Mouse (Mus musculus) embryonic fibroblast, embryonic 13.5 days (primary cell): ENCODE measurements at regions not wholly inside any gene's neighbourhood (a gene's known extent, or its start where the extent isn't known, plus 50 kb on each side); places are given as distances from the start of the nearest gene placed in this dataset.
"Not testable (repeated sequence)": the region's sequence is repeated elsewhere in the genome, so short reads cannot be mapped to it uniquely, and the experiment has no call there.

Source experiments
- H3K27ac ChIP-seq: 2 replicates; pipeline ENCODE4 v1.5.1; 2012; ENCODE audit warnings: low read length, control low read depth, inconsistent platforms; ENCODE audit not compliant: insufficient read depth
- H3K4me1 ChIP-seq: 2 replicates; pipeline ENCODE4 v1.6.1; 2011; ENCODE audit warnings: low read length; ENCODE audit not compliant: control insufficient read depth, insufficient read depth
- H3K4me3 ChIP-seq: 2 replicates; pipeline ENCODE4 v1.5.1; 2011; ENCODE audit warnings: mild to moderate bottlenecking, control low read depth, low read length; ENCODE audit not compliant: insufficient read depth
- CTCF ChIP-seq: IDR thresholded peaks from 2 replicates; pipeline ENCODE4 v1.5.1; 2011; ENCODE audit warnings: mild to moderate bottlenecking, control low read depth, low read length, moderate library complexity, borderline replicate concordance; ENCODE audit not compliant: insufficient read depth
- POLR2A ChIP-seq: IDR thresholded peaks from 2 replicates; pipeline ENCODE4 v1.6.1; 2011; ENCODE audit warnings: low read depth, mild to moderate bottlenecking, control low read depth, low read length, moderate library complexity

DNA sequence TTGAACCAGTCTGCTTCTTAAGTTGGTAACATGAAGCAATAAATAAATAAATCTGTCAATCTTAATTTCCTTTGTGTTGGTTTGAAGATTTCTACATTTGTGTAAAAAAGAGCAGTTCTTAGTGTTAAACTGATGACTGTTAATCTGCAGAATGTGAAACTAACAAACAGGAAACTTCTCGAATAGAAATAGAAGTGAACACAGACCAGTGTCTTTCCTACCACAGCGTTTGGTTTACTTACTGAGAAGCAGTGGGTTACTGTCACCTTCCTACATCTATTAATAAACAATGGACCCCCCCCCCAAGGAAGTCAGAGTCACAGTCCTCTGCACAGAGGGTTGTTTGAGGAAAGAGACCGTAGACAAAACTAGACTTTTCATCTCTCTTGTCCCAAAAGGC, 209.0 kb upstream of the Btg1 start:
- no peak for TF ChIP-seq POLR2A
- no peaks in the 10 kb centered on the region for H3K4me1 ChIP-seq
- H3K4me3 ChIP-seq: no peak overlapping the region
- no peak overlapping the region for H3K27ac ChIP-seq

DNA sequence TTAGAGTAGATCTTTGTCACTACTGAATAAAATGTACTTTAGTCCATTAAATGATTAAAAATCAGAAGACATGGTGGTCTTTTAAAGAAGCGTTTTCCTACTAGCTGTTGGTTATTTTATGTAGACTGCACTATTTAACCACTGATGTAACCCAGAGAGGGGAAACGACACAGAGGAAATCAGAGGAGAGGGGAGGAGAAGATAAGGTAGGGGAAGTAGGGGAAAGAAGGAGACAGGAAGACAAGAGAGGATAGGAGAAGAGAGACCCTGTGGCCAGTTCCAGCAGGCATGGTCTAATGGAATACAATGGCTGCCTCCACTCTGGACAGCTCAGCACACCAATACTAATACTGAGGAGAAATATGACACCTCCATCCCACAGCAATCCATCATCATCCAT, 208.6 kb upstream of the Btg1 start:
- Histone ChIP-seq H3K4me3 (no peak overlapping the region), H3K27ac (no peak overlapping the region), H3K4me1 (no peaks in the 10 kb centered on the region)
- no peak for TF ChIP-seq CTCF
- no peak for TF ChIP-seq POLR2A

DNA sequence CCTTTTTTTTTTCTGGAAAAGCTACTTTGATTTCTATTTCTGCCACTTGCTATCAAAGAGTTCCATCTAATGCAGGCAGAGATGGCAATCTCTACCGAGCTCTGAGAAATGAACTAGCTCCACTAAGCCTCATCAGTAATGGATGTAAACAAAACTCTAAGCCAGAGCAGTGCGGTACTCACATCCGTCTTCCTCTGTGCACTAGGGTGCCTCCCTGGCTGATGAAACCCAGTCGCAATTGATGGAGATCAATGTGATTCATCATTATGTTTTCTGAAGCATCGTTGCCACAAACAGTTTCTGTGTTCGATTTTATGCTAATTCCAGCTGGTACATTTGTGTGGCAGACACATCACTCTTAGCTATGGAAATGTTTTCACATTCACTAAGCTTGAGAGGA, 206.8 kb upstream of the Btg1 start:
- Histone ChIP-seq H3K27ac (no peak overlapping the region), H3K4me3 (no peak overlapping the region), H3K4me1 (no peaks in the 10 kb centered on the region)
- no peak for TF ChIP-seq POLR2A
- TF ChIP-seq CTCF: no peak

DNA sequence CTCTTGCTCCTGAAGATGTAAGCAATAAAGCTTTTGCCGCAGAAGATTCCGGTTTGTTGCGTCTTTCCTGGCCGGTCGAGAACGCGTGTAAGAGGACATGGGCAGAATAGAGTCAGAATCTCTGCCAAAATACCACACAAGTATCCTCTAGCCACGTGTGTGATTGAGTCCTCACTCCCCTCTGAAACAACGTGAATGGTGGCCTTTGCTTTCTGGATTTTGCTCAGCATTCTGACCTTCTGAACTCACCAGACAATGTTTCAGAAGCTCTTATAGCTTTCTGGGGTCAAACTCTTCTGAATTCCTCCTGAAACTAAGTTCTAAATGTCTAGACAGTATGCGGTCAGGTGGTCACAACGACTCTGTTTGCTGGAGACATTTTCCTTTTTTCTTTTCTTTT, 202.0 kb upstream of the Btg1 start:
- Histone ChIP-seq H3K4me3 (no peak overlapping the region), H3K27ac (no peak overlapping the region), H3K4me1 (no peaks in the 10 kb centered on the region)
- no peak for TF ChIP-seq CTCF
- no peak for TF ChIP-seq POLR2A

DNA sequence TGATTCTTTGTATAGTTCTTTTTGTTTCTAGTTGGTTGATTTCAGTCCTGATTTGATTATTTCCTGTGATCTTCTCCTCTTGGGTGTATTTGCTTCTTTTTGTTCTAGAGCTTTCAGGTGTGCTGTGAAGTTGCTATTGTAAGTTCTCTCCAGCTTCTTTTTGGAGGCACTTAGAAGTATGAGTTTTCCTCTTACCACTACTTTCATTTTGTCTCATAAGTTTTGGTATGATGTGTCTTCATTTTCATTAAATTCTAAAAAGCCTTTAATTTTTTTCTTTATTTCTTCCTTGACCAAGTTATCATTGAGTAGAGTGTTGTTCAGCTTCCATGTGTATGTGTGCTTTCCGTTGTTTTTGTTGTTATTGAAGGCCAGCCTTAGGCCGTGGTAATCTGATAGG, 195.3 kb upstream of the Btg1 start:
- H3K4me1 ChIP-seq, H3K27ac ChIP-seq, H3K4me3 ChIP-seq: not testable (repeated sequence)

DNA sequence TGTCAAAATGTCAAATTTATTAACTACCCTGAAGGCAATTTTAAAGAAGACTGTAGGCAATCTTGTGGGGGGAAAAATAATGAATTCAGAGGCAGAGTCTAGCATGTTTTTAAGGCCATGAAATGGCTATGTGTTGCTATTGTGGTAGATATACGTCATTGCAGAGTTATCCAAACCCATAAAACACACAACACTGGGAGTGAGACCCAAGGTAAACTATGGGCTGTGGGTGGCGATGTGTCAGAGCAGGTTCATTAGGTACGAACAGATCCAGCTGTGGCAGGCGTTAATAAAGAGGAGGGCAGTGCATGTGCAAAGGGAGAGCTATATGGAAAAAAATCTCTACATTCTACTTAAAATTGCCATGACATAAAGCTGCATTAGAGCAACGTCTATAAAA, 189.4 kb upstream of the Btg1 start:
- H3K4me1 ChIP-seq: no peaks in the 10 kb centered on the region
- H3K27ac ChIP-seq: no peak overlapping the region
- no peak for TF ChIP-seq POLR2A
- TF ChIP-seq CTCF: no peak
- no peak overlapping the region for H3K4me3 ChIP-seq

DNA sequence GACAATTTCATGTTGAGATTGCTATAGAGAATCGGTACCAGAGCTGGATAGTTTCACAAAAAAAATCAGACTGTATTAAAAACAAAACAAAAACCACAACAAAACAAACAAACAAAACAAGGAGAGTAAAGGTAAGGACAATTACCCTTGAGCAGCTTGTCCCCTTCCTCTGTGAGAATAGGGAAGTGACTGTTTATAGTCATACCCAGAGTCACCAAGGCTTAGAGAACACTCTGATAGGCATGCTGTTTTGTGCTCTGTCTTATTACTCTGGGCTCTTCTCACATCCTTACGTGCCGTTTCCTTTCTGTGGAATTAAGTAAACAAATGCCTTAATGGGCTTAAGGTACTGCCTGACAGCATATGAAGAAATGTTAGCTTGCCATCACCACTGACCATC, 186.7 kb upstream of the Btg1 start:
- no peak overlapping the region for H3K27ac ChIP-seq
- no peaks in the 10 kb centered on the region for H3K4me1 ChIP-seq
- no peak for TF ChIP-seq CTCF
- TF ChIP-seq POLR2A: no peak
- no peak overlapping the region for H3K4me3 ChIP-seq

DNA sequence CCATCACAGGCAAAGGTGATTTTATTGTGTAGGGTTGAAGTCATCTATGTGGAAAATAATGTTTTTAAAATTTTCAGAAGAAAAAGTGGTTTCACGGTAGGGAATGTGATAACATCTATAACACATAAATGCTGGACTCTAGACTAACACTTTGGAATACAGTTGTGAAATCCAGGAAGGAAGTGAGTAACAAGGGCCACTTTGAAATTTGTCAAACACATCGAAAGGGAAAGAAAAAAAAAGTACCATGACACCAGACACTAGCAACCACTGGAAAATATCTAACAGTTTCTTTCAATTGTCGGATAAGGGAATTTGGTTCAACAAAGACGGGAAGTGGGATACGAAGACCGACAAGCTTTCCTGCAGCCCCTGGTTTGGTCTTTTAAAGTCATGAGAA, 181.7 kb upstream of the Btg1 start:
- Histone ChIP-seq H3K4me3 (no peak overlapping the region), H3K27ac (no peak overlapping the region), H3K4me1 (no peaks in the 10 kb centered on the region)
- TF ChIP-seq POLR2A (no peak), CTCF (no peak)

DNA sequence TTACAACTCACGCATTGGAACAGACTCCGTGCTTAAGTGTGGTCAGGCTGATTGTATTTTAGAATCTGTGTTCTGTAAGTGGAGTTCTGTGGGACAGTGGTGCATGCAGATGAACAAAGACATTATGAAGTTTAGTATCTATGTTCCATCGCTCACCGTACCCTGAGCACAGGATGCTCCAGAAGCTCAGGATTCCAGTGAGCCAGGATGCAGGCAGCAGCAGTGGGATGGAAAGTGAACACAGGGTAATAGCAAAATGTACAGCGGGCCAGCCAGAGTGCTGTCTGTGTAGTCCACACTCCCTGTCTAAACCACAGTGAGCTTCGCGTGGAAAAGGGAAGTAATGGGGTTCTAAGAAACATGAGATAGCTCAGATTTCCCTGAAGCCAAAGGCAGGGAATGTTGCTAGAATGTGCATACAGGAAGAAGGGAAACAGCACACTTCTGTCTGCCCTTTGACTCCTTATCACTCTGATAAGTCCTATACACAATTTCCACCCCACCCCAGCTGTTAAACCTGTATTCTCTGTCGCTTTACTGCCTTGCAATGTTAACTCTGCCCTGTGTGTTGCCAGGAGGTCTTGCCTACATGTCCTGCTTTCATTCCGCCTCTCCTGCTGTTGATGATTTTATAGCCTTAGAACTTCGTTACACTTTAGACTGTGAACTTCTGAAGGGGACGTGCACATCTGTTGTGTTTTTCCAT, 178.3 kb upstream of the Btg1 start:
- Histone ChIP-seq H3K4me3 (no peak overlapping the region), H3K4me1 (0 out of 2 replicates have a peak, but pooled peaks cover 2% of the 10 kb centered on the region), H3K27ac (no peak overlapping the region)
- TF ChIP-seq CTCF: no peak
- no peak for TF ChIP-seq POLR2A

DNA sequence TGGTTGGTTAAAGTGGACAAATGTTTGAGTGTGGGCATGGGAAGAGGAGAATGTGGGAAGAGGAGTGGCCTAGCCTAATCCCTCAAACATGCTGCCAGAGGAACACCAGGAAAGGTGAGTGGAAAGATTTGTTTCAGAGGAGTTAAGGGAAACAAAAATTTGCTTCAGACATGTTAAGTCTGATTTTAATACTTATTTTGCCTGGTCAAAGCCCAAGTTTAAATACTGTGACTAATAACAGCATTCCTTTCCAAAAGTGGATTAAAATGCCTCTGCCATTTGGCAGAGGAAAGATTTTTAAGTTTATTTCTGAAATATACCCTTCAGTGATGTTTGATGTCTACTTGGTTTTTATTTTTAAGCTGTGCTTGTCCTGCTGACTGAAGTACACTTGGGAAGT, 174.6 kb upstream of the Btg1 start:
- Histone ChIP-seq H3K27ac (peak overlapping the region; percentile 81), H3K4me3 (no peak overlapping the region), H3K4me1 (0 out of 2 replicates have a peak, but pooled peaks cover 2% of the 10 kb centered on the region)
- no peak for TF ChIP-seq CTCF
- no peak for TF ChIP-seq POLR2A

DNA sequence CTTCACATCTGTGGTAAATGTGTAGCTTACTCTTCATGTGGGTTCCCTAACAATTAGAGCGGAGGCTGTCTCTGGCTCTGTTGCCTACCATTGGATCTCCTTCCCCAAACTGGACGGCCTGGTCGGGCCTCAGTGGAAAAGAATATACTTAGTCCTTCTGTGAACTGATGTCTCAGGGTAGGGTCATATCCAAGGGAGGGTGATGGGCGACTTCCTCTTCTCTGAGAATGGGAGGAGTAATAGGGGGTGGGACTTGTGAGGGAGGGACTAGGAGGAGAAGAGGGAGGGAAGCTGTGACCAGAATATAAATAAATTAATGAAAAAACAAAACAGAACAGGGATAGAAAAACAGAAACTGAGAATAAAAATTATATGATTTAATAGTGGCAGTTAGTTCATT, 166.5 kb upstream of the Btg1 start:
- no peak for TF ChIP-seq CTCF
- no peak for TF ChIP-seq POLR2A
- Histone ChIP-seq H3K27ac (no peak overlapping the region), H3K4me1 (no peaks in the 10 kb centered on the region), H3K4me3 (no peak overlapping the region)
